8 mouse cellular contexts compared by ENCODE assay signal in the genomic region with DNA sequence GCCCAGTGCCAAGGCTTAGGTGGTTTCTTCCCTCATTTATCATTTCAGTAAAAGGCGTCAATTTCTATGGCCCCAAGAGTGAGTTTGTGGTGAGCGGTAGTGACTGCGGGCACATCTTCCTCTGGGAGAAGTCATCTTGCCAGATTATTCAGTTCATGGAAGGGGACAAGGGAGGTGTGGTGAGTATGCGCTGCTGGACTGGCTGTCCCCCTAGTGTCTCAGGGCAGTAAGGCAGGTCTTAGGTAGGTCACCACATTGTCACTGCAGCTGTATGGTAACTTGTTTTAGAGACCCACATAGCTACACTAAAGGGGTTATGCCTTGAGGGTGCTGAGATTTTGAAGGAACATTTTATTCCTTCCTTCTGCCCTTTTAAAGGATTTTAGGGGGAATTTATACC. TPM values are rescaled to one million over a fixed set of nuclear protein-coding genes. Genes with fewer than 3 reads are reported as not detected.
DNase-seq lines count a peak whose midpoint lies in the region; ATAC-seq and TF ChIP-seq lines count a peak whose summit lies in the region.

No protein-coding gene starts in this region.

- 52% methylated on average over 4 of the region's 4 CpGs for WGBS in heart, embryonic 16.5 days
- 72% methylated on average over 4 of the region's 4 CpGs for WGBS in heart, embryonic 12.5 days
- 87% methylated on average over 4 of the region's 4 CpGs for WGBS in thymus, adult 2 months

- DNase-seq in thymus, adult 2 months = no peak
- no peak for DNase-seq in thymus, postnatal 0 days (ENCODE audit: low spot score)
- peak; percentile 34 for DNase-seq in splenic B cell, adult 2 months (ENCODE audit: low read depth, low spot score)
- DNase-seq in right cerebral cortex, postnatal 4 days = no peak
- no peak for DNase-seq in ovary, postnatal 10 days (ENCODE audit: low spot score)

- no peak overlapping the region for H3K27ac ChIP-seq in heart, embryonic 16.5 days (ENCODE audit: low read length)
- H3K27ac ChIP-seq in heart, embryonic 12.5 days (ENCODE audit: poor library complexity, severe bottlenecking) = no peak overlapping the region
- H3K27ac ChIP-seq in thymus, adult 2 months (ENCODE audit: control insufficient read depth, insufficient read depth, low read length) = no peak overlapping the region

- peaks cover 61% of the 10 kb centered on the region for H3K36me3 ChIP-seq in heart, embryonic 16.5 days (ENCODE audit: control insufficient read depth, insufficient read depth)
- peaks cover 81% of the 10 kb centered on the region for H3K36me3 ChIP-seq in heart, embryonic 12.5 days
- peaks cover 69% of the 10 kb centered on the region for H3K36me3 ChIP-seq in thymus, adult 2 months (ENCODE audit: control insufficient read depth, insufficient read depth, low read length)
- peaks cover 7% of the 10 kb centered on the region for H3K36me3 ChIP-seq in splenic B cell, adult 2 months (ENCODE audit: control insufficient read depth, insufficient read depth, low read length, poor library complexity, severe bottlenecking)

- H3K4me1 ChIP-seq in heart, embryonic 16.5 days (ENCODE audit: control insufficient read depth, insufficient read depth, low read length) = no peaks in the 10 kb centered on the region
- no peaks in the 10 kb centered on the region for H3K4me1 ChIP-seq in heart, embryonic 12.5 days (replicated peaks)
- H3K4me1 ChIP-seq in thymus, adult 2 months (replicated peaks; ENCODE audit: control insufficient read depth, insufficient read depth, low read length) = no peaks in the 10 kb centered on the region

- peak; percentile 35; the same call in 1 of the 2 replicates for TF ChIP-seq CTCF in thymus, adult 2 months (IDR thresholded peaks at IDR 0.05; ENCODE audit: borderline replicate concordance, control insufficient read depth, extremely low read depth, insufficient read depth, low read length, poor library complexity)

- no peak overlapping the region for H3K4me3 ChIP-seq in heart, embryonic 16.5 days (ENCODE audit: low read length)
- no peak overlapping the region for H3K4me3 ChIP-seq in heart, embryonic 12.5 days
- no peak overlapping the region for H3K4me3 ChIP-seq in thymus, adult 2 months (ENCODE audit: control insufficient read depth, insufficient read depth, low read length)

- no peaks in the 10 kb centered on the region for H3K9me3 ChIP-seq in heart, embryonic 16.5 days (replicated peaks; ENCODE audit: control insufficient read depth, low read length)
- H3K9me3 ChIP-seq in heart, embryonic 12.5 days (replicated peaks) = no peaks in the 10 kb centered on the region

- peak; percentile 37; the same call in 1 of the 2 replicates for ATAC-seq in heart, embryonic 16.5 days (replicated peaks; ENCODE audit: extremely low read depth, insufficient read depth, low FRiP score)
- ATAC-seq in heart, embryonic 12.5 days (ENCODE audit: insufficient number of reproducible peaks, low FRiP score) = no peak
- ATAC-seq in hematopoietic stem cell, adult 5-6 weeks (replicated peaks in 1 of 2; ENCODE audit: insufficient read depth in 1 of 2, low FRiP score in 2 of 2, low TSS enrichment in 1 of 2, low read depth in 1 of 2, poor library complexity in 2 of 2, severe bottlenecking in 2 of 2) = peak; percentile 75; a peak in 3 of 4 replicates

- no peak overlapping the region for H3K4me2 ChIP-seq in heart, embryonic 16.5 days (ENCODE audit: low read depth, low read length)
- no peak overlapping the region for H3K4me2 ChIP-seq in heart, embryonic 12.5 days

- H3K27me3 ChIP-seq in heart, embryonic 16.5 days (ENCODE audit: control insufficient read depth, insufficient read depth, low read length) = no peaks in the 10 kb centered on the region
- no peaks in the 10 kb centered on the region for H3K27me3 ChIP-seq in heart, embryonic 12.5 days (replicated peaks)
- no peaks in the 10 kb centered on the region for H3K27me3 ChIP-seq in thymus, adult 2 months (ENCODE audit: control insufficient read depth, insufficient read depth, low read length)
- no peaks in the 10 kb centered on the region for H3K27me3 ChIP-seq in splenic B cell, adult 2 months (ENCODE audit: control insufficient read depth, insufficient read depth, low read length, poor library complexity, severe bottlenecking)

- no peak for TF ChIP-seq POLR2A in thymus, adult 2 months (IDR thresholded peaks at IDR 0.05; ENCODE audit: control insufficient read depth, extremely low read depth, insufficient read depth, low read length, poor library complexity)

- no peak overlapping the region for H3K9ac ChIP-seq in heart, embryonic 16.5 days (ENCODE audit: low read length)
- H3K9ac ChIP-seq in heart, embryonic 12.5 days = no peak overlapping the region

RNA-seq across cellular contexts. Expression of gene Pea15a, which starts 17.7 kb away (rescaled TPM):
- polyA plus RNA-seq in heart, embryonic 16.5 days (2015; fragmentation: Nextera tagmentation; extraction: Ambion mirVana) = 181 and 193 TPM in 2 replicates
- polyA plus RNA-seq in heart, embryonic 12.5 days (2016; fragmentation: Nextera tagmentation; extraction: Ambion mirVana) = 156 and 164 TPM in 2 replicates
- polyA plus RNA-seq in thymus, adult 2 months (2012; rRNA removed) = 28.4 and 38.8 TPM in 2 replicates
- 31.1 and 32.8 TPM in 2 replicates for polyA plus RNA-seq in thymus, postnatal 0 days (2015; fragmentation: Nextera tagmentation; extraction: Ambion mirVana)
- total RNA-seq in hematopoietic stem cell, adult 5-6 weeks (2017) = 8.8 and 10.5 TPM in 2 replicates

RNA-seq across cellular contexts. Expression of gene Casq1, which starts 30.8 kb away (rescaled TPM):
- 106 and 108 TPM in 2 replicates for polyA plus RNA-seq in heart, embryonic 16.5 days (2015; fragmentation: Nextera tagmentation; extraction: Ambion mirVana)
- 182 and 185 TPM in 2 replicates for polyA plus RNA-seq in heart, embryonic 12.5 days (2016; fragmentation: Nextera tagmentation; extraction: Ambion mirVana)
- 0.54 and 1.4 TPM in 2 replicates for polyA plus RNA-seq in thymus, adult 2 months (2012; rRNA removed)
- 1.4 and 2.0 TPM in 2 replicates for polyA plus RNA-seq in thymus, postnatal 0 days (2015; fragmentation: Nextera tagmentation; extraction: Ambion mirVana)
- not detected in 2 replicates for total RNA-seq in hematopoietic stem cell, adult 5-6 weeks (2017)

RNA-seq across cellular contexts. Expression of gene Dcaf8, which starts 41.0 kb away (rescaled TPM):
- polyA plus RNA-seq in heart, embryonic 16.5 days (2015; fragmentation: Nextera tagmentation; extraction: Ambion mirVana) = 117 and 129 TPM in 2 replicates
- polyA plus RNA-seq in heart, embryonic 12.5 days (2016; fragmentation: Nextera tagmentation; extraction: Ambion mirVana) = 123 and 125 TPM in 2 replicates
- 79.7 and 81.0 TPM in 2 replicates for polyA plus RNA-seq in thymus, adult 2 months (2012; rRNA removed)
- polyA plus RNA-seq in thymus, postnatal 0 days (2015; fragmentation: Nextera tagmentation; extraction: Ambion mirVana) = 93.2 and 103 TPM in 2 replicates
- 196 and 208 TPM in 2 replicates for total RNA-seq in hematopoietic stem cell, adult 5-6 weeks (2017)

Comparison
In these comparisons a context has a peak if more than half of its experiments do, and no peak if none do; other contexts are left out.
1. RNA of gene Casq1, which starts 30.8 kb away (polyA plus RNA-seq): 182 to 185 TPM in heart, embryonic 12.5 days and 106 to 108 TPM in heart, embryonic 16.5 days; 1.4 to 2.0 TPM in thymus, postnatal 0 days and 0.54 to 1.4 TPM in thymus, adult 2 months; every median in the first group is over 10 times any median in the second.